Mouse (Mus musculus) spleen, adult 2 months (tissue): ENCODE measurements around the gene Nrp2.

ENCODE experiments used
- CTCF ChIP-seq: fragments of 200-500 bp; IDR thresholded peaks from 2 replicates; pipeline ENCODE4 v1.5.1; 2011; ENCODE audit warnings: mild to moderate bottlenecking, inconsistent platforms; ENCODE audit not compliant: insufficient read depth, insufficient read length, insufficient replicate concordance; ENCODE audit errors: extremely low read depth
- POLR2A ChIP-seq: fragments of 200-500 bp; IDR thresholded peaks from 2 replicates; pipeline ENCODE4 v1.6.1; 2011; ENCODE audit warnings: low read depth, low read length, inconsistent platforms

DNA sequence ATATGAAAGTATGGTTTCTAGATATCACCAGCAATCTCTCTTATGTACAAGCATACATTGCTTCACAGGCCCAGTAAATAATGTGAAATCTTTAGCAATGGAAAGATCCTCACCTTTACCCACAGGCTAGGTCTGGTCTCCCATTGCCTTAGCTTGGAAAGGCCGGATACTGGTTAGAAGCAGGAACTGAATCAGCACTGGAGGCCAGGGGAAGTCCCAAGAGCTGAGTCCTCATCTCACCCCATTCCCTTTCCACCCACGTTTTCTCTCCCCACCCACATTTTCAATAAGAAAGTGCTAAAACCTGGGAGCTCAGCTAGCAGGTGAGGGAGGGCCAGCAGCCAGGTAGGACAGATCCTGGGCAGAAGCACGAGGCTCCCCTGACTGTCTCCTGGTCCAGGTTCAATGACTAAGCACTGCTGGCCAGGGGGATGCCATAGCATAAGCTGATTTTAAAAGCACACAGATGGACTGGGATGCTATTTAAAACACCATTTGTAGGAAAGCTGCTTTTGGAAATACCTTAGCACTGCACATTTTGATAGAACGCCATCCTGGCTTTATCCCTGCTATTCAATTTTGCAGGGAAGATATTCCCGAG lies 47.4 kb downstream of the Nrp2 start:
- no peak for TF ChIP-seq CTCF
- no peak for TF ChIP-seq POLR2A
